Mouse (Mus musculus) neural tube, embryonic 13.5 days (tissue): ENCODE measurements around the gene Spc24. TPM values are rescaled to one million over a fixed set of nuclear protein-coding genes. Genes with fewer than 3 reads are reported as not detected.
A peak's percentile ranks its signal among the peaks of the same experiment; 100 is the strongest.
"Not testable (repeated sequence)": the region's sequence is repeated elsewhere in the genome, so short reads cannot be mapped to it uniquely, and the experiment has no call there.

Experiments
- ATAC-seq: fragments of 200-750 bp; cut with Nextera tagmentation; 2 replicates; pipeline ENCODE4 v1.8.0; 2017; ENCODE audit warnings: low read depth, mild to moderate bottlenecking, moderate TSS enrichment, moderate library complexity
- H3K27ac ChIP-seq: fragments of 300-500 bp; sonication (generic); replicated peaks from 2 replicates; pipeline ENCODE4 v1.5.1; 2015; ENCODE audit warnings: moderate library complexity, mild to moderate bottlenecking, inconsistent platforms
- H3K27me3 ChIP-seq: fragments of 300-500 bp; sonication (generic); 2 replicates; pipeline ENCODE4 v1.6.1; 2015; ENCODE audit warnings: mild to moderate bottlenecking, inconsistent platforms
- H3K36me3 ChIP-seq: fragments of 300-500 bp; sonication (generic); 2 replicates; pipeline ENCODE4 v1.6.1; 2015; ENCODE audit warnings: mild to moderate bottlenecking, inconsistent platforms
- H3K4me1 ChIP-seq: fragments of 300-500 bp; sonication (generic); replicated peaks from 2 replicates; pipeline ENCODE4 v1.6.1; 2015; ENCODE audit warnings: inconsistent platforms
- H3K4me2 ChIP-seq: fragments of 300-500 bp; sonication (generic); 2 replicates; pipeline ENCODE4 v1.6.1; 2015; ENCODE audit warnings: inconsistent platforms, mild to moderate bottlenecking, moderate library complexity
- H3K4me3 ChIP-seq: fragments of 300-500 bp; sonication (generic); 2 replicates; pipeline ENCODE4 v1.5.1; 2015; ENCODE audit warnings: mild to moderate bottlenecking, inconsistent platforms
- H3K9ac ChIP-seq: fragments of 300-500 bp; sonication (generic); 2 replicates; pipeline ENCODE4 v1.6.1; 2015; ENCODE audit warnings: moderate library complexity, mild to moderate bottlenecking, inconsistent platforms
- H3K9me3 ChIP-seq: fragments of 300-500 bp; sonication (generic); 2 replicates; pipeline ENCODE4 v1.6.1; 2016; ENCODE audit warnings: inconsistent platforms
- WGBS: fragments of 180-500 bp; shearing (Covaris S2); methylation state at CpG from one replicate; pipeline ENCODE4 v1.1.7; 2015; 5-methylcytosine and 5-hydroxymethylcytosine counted together
- polyA plus RNA-seq: library from polyadenylated mRNA; unstranded; fragments of >200 nt; fragmentation: Nextera tagmentation; extraction: Ambion mirVana; gene quantifications from 2 replicates; pipeline ENCODE4 v1.2.1, GENCODE M21; 2015

Gene Spc24
- polyA plus RNA-seq, 1 experiment from 2014 or later, result 17.5 TPM

GRCm38 (mm10) chr9:21781657-21782468 lies 21.8 kb upstream of the Spc24 start:
- 0 out of 2 replicates have a peak, but pooled peaks cover 4% of the 10 kb centered on the region for H3K9me3 ChIP-seq
- no peak overlapping the region for H3K27ac ChIP-seq
- H3K4me3 ChIP-seq, result no peak overlapping the region
- WGBS, result 80% methylated on average over 15 of the region's 15 CpGs
- peaks cover 21% of the 10 kb centered on the region for H3K36me3 ChIP-seq
- H3K27me3 ChIP-seq, result no peaks in the 10 kb centered on the region
- no peak overlapping the region for H3K9ac ChIP-seq
- H3K4me2 ChIP-seq, result no peak overlapping the region
- ATAC-seq, result no peak
- H3K4me1 ChIP-seq, result no peaks in the 10 kb centered on the region

GRCm38 (mm10) chr9:21777726-21778125 lies 17.6 kb upstream of the Spc24 start:
- Histone ChIP-seq H3K4me1 (no peaks in the 10 kb centered on the region), H3K27ac (no peak overlapping the region), H3K9ac (no peak overlapping the region), H3K36me3 (peaks cover 38% of the 10 kb centered on the region), H3K4me3 (no peak overlapping the region), H3K9me3 (0 out of 2 replicates have a peak, but pooled peaks cover 4% of the 10 kb centered on the region), H3K27me3 (no peaks in the 10 kb centered on the region), H3K4me2 (no peak overlapping the region)
- 88% methylated on average over 3 of the region's 3 CpGs for WGBS
- ATAC-seq, result no peak

- 88% methylated on average over 16 of the region's 16 CpGs for WGBS
These were observed 14.2 kb upstream of the Spc24 start for GRCm38 (mm10) chr9:21774353-21774752.

GRCm38 (mm10) chr9:21773396-21773795 lies 13.3 kb upstream of the Spc24 start:
- Histone ChIP-seq H3K36me3 (peaks cover 25% of the 10 kb centered on the region), H3K4me1 (peaks cover 10% of the 10 kb centered on the region)
- not testable (repeated sequence) for H3K27me3 ChIP-seq, ATAC-seq, H3K9ac ChIP-seq, H3K27ac ChIP-seq, H3K4me3 ChIP-seq, H3K4me2 ChIP-seq, H3K9me3 ChIP-seq
- 83% methylated on average over 5 of the region's 5 CpGs for WGBS

More at GRCm38 (mm10) chr9:21774353-21774752, 14.2 kb upstream of the Spc24 start:
- ATAC-seq, result no peak
- peaks cover 33% of the 10 kb centered on the region for H3K36me3 ChIP-seq
- H3K4me1 ChIP-seq, result peaks cover under 1% of the 10 kb centered on the region; the same call in 1 of the 2 replicates
- H3K4me3 ChIP-seq, result no peak overlapping the region
- no peak overlapping the region for H3K9ac ChIP-seq
- H3K27ac ChIP-seq, result no peak overlapping the region
- no peak overlapping the region for H3K4me2 ChIP-seq
- H3K9me3 ChIP-seq, result 0 out of 2 replicates have a peak, but pooled peaks cover 4% of the 10 kb centered on the region
- H3K27me3 ChIP-seq, result no peaks in the 10 kb centered on the region

GRCm38 (mm10) chr9:21769558-21770183 lies 9.6 kb upstream of the Spc24 start:
- no peak for ATAC-seq
- no peaks in the 10 kb centered on the region for H3K9me3 ChIP-seq
- no peak overlapping the region for H3K9ac ChIP-seq
- no peak overlapping the region for H3K4me3 ChIP-seq
- peaks cover 9% of the 10 kb centered on the region; the same call in 1 of the 2 replicates for H3K36me3 ChIP-seq
- WGBS, result 74% methylated on average over 26 of the region's 26 CpGs
- no peaks in the 10 kb centered on the region for H3K27me3 ChIP-seq
- H3K4me1 ChIP-seq, result peaks cover 21% of the 10 kb centered on the region
- H3K27ac ChIP-seq, result 0 out of 2 replicates have a peak overlapping the region, but pooled peaks have one; percentile 6
- H3K4me2 ChIP-seq, result no peak overlapping the region

GRCm38 (mm10) chr9:21768511-21769411 lies 8.7 kb upstream of the Spc24 start:
- H3K27ac ChIP-seq, result peak overlapping the region; percentile 54; the same call in 1 of the 2 replicates
- ATAC-seq, result no peak
- no peak overlapping the region for H3K4me2 ChIP-seq
- no peak overlapping the region for H3K4me3 ChIP-seq
- no peaks in the 10 kb centered on the region for H3K9me3 ChIP-seq
- H3K4me1 ChIP-seq, result peaks cover 21% of the 10 kb centered on the region
- 34% methylated on average over 13 of the region's 13 CpGs for WGBS
- 0 out of 2 replicates have a peak overlapping the region, but pooled peaks have one; percentile 6 for H3K9ac ChIP-seq
- H3K36me3 ChIP-seq, result peaks cover 3% of the 10 kb centered on the region; the same call in 1 of the 2 replicates
- H3K27me3 ChIP-seq, result no peaks in the 10 kb centered on the region

- peaks cover 21% of the 10 kb centered on the region for H3K4me1 ChIP-seq
- no peak for ATAC-seq
- no peak overlapping the region for H3K4me3 ChIP-seq
- no peaks in the 10 kb centered on the region for H3K27me3 ChIP-seq
- no peaks in the 10 kb centered on the region for H3K9me3 ChIP-seq
- WGBS, result 78% methylated on average over 11 of the region's 11 CpGs
- H3K36me3 ChIP-seq, result no peaks in the 10 kb centered on the region
- H3K27ac ChIP-seq, result peak overlapping the region; percentile 33; the same call in 1 of the 2 replicates
- H3K4me2 ChIP-seq, result no peak overlapping the region
- no peak overlapping the region for H3K9ac ChIP-seq
These were observed 7.8 kb upstream of the Spc24 start for GRCm38 (mm10) chr9:21767896-21768295.

GRCm38 (mm10) chr9:21764084-21764999 lies 4.2 kb upstream of the Spc24 start:
- H3K9ac ChIP-seq, result no peak overlapping the region
- no peaks in the 10 kb centered on the region for H3K36me3 ChIP-seq
- WGBS, result 91% methylated on average over 6 of the region's 6 CpGs
- H3K4me1 ChIP-seq, result peaks cover 25% of the 10 kb centered on the region
- no peak overlapping the region for H3K4me2 ChIP-seq
- no peak for ATAC-seq
- no peak overlapping the region for H3K27ac ChIP-seq
- no peaks in the 10 kb centered on the region for H3K9me3 ChIP-seq
- H3K4me3 ChIP-seq, result no peak overlapping the region
- no peaks in the 10 kb centered on the region for H3K27me3 ChIP-seq

GRCm38 (mm10) chr9:21762135-21762534 lies 2.0 kb upstream of the Spc24 start:
- no peaks in the 10 kb centered on the region for H3K27me3 ChIP-seq
- H3K9me3 ChIP-seq, result no peaks in the 10 kb centered on the region
- H3K9ac ChIP-seq, result no peak overlapping the region
- no peaks in the 10 kb centered on the region for H3K36me3 ChIP-seq
- no peak overlapping the region for H3K27ac ChIP-seq
- H3K4me2 ChIP-seq, result no peak overlapping the region
- H3K4me1 ChIP-seq, result peaks cover 11% of the 10 kb centered on the region
- no peak overlapping the region for H3K4me3 ChIP-seq
- no peak for ATAC-seq

- WGBS, result under 1% methylated on average over 20 of the region's 20 CpGs
- Histone ChIP-seq H3K27ac (no peak overlapping the region), H3K27me3 (no peaks in the 10 kb centered on the region), H3K9me3 (no peaks in the 10 kb centered on the region), H3K4me3 (peak overlapping the region; percentile 64), H3K4me1 (peaks cover 11% of the 10 kb centered on the region), H3K9ac (peak overlapping the region; percentile 62), H3K4me2 (peak overlapping the region; percentile 84), H3K36me3 (no peaks in the 10 kb centered on the region)
- peak; percentile 49 for ATAC-seq
These were observed 385 bp downstream of the Spc24 start for GRCm38 (mm10) chr9:21759718-21760117.
